Mouse (Mus musculus): ENCODE data around the gene Wdr81. TPM values are rescaled to one million over a fixed set of nuclear protein-coding genes. Genes with fewer than 3 reads are reported as not detected.
A peak's percentile ranks its signal among the peaks of the same experiment; 100 is the strongest.
"Not testable (repeated sequence)": the region's sequence is repeated elsewhere in the genome, so short reads cannot be mapped to it uniquely, and the experiment has no call there.

Wdr81 gene
- polyA plus RNA-seq, 1 experiment from 2014 or later = 7.2 TPM

- peak overlapping the region; percentile 36; the same call in 1 of the 2 replicates for H3K9ac ChIP-seq
- peak overlapping the region; percentile 72 for H3K4me3 ChIP-seq (replicated peaks)
- H3K27ac ChIP-seq = peak overlapping the region; percentile 94
Observed at GRCm38 (mm10) chr11:75459751-75460102, 5.2 kb upstream of the Wdr81 start.

GRCm38 (mm10) chr11:75459141-75459711 is 4.7 kb upstream of the Wdr81 start:
- Histone ChIP-seq H3K27me3 (peaks cover 7% of the 10 kb centered on the region; the same call in 1 of the 2 replicates), H3K4me1 (peaks cover 35% of the 10 kb centered on the region), H3K27ac (no peak overlapping the region), H3K4me2 (0 out of 2 replicates have a peak overlapping the region, but pooled peaks have one; percentile 97), H3K9me3 (no peaks in the 10 kb centered on the region), H3K4me3 (replicated peaks) (no peak overlapping the region), H3K9ac (no peak overlapping the region), H3K36me3 (replicated peaks) (no peaks in the 10 kb centered on the region)
- no peak for ATAC-seq (ENCODE audit: low FRiP score)
- WGBS = 79% methylated on average over 5 of the region's 5 CpGs

More at GRCm38 (mm10) chr11:75459751-75460102, 5.2 kb upstream of the Wdr81 start:
- H3K36me3 ChIP-seq (replicated peaks) = no peaks in the 10 kb centered on the region
- peaks cover 7% of the 10 kb centered on the region; the same call in 1 of the 2 replicates for H3K27me3 ChIP-seq
- peaks cover 32% of the 10 kb centered on the region for H3K4me1 ChIP-seq
- 29% methylated on average over 5 of the region's 5 CpGs for WGBS
- no peak for ATAC-seq (ENCODE audit: low FRiP score)
- no peaks in the 10 kb centered on the region for H3K9me3 ChIP-seq
- H3K4me2 ChIP-seq = peak overlapping the region; percentile 97

GRCm38 (mm10) chr11:75458628-75459041 is 4.1 kb upstream of the Wdr81 start:
- H3K36me3 ChIP-seq (replicated peaks) = no peaks in the 10 kb centered on the region
- 82% methylated on average over 8 of the region's 8 CpGs for WGBS
- H3K27ac ChIP-seq = no peak overlapping the region
- H3K27me3 ChIP-seq = peaks cover 7% of the 10 kb centered on the region; the same call in 1 of the 2 replicates
- no peak overlapping the region for H3K9ac ChIP-seq
- ATAC-seq (ENCODE audit: low FRiP score) = no peak
- H3K9me3 ChIP-seq = no peaks in the 10 kb centered on the region
- H3K4me2 ChIP-seq = no peak overlapping the region
- peaks cover 41% of the 10 kb centered on the region for H3K4me1 ChIP-seq
- H3K4me3 ChIP-seq (replicated peaks) = no peak overlapping the region

- H3K4me3 ChIP-seq (replicated peaks) = no peak overlapping the region
- peaks cover 7% of the 10 kb centered on the region; the same call in 1 of the 2 replicates for H3K27me3 ChIP-seq
- no peaks in the 10 kb centered on the region for H3K36me3 ChIP-seq (replicated peaks)
- H3K4me2 ChIP-seq = no peak overlapping the region
- no peak for ATAC-seq (ENCODE audit: low FRiP score)
- no peak overlapping the region for H3K27ac ChIP-seq
- WGBS = 21% methylated on average over 3 of the region's 3 CpGs
- H3K4me1 ChIP-seq = peaks cover 45% of the 10 kb centered on the region
- H3K9ac ChIP-seq = no peak overlapping the region
- no peaks in the 10 kb centered on the region for H3K9me3 ChIP-seq
Observed at GRCm38 (mm10) chr11:75458169-75458568, 3.7 kb upstream of the Wdr81 start.

- H3K27ac ChIP-seq = no peak overlapping the region
- peaks cover 4% of the 10 kb centered on the region; the same call in 1 of the 2 replicates for H3K27me3 ChIP-seq
- H3K4me2 ChIP-seq = no peak overlapping the region
- H3K4me1 ChIP-seq = peaks cover 29% of the 10 kb centered on the region
- H3K9ac ChIP-seq = no peak overlapping the region
- no peaks in the 10 kb centered on the region for H3K9me3 ChIP-seq
- no peak for ATAC-seq (ENCODE audit: low FRiP score)
- no peaks in the 10 kb centered on the region for H3K36me3 ChIP-seq (replicated peaks)
- no peak overlapping the region for H3K4me3 ChIP-seq (replicated peaks)
- 87% methylated on average over 7 of the region's 7 CpGs for WGBS
Observed at GRCm38 (mm10) chr11:75456440-75456871, 1.9 kb upstream of the Wdr81 start.

GRCm38 (mm10) chr11:75455971-75456370 is 1.5 kb upstream of the Wdr81 start:
- peaks cover 29% of the 10 kb centered on the region for H3K4me1 ChIP-seq
- not testable (repeated sequence) for ATAC-seq (ENCODE audit: low FRiP score); H3K9me3 ChIP-seq; H3K4me2 ChIP-seq; H3K27me3 ChIP-seq; H3K27ac ChIP-seq; H3K4me3 ChIP-seq (replicated peaks); H3K36me3 ChIP-seq (replicated peaks); H3K9ac ChIP-seq
- WGBS = 91% methylated on average over 2 of the region's 2 CpGs

GRCm38 (mm10) chr11:75455041-75455736 is 672 bp upstream of the Wdr81 start:
- peaks cover 31% of the 10 kb centered on the region for H3K4me1 ChIP-seq
- 81% methylated on average over 10 of the region's 10 CpGs for WGBS
- H3K9ac ChIP-seq = peak overlapping the region; percentile 74
- peak overlapping the region; percentile 67 for H3K4me3 ChIP-seq (replicated peaks)
- peak overlapping the region; percentile 99 for H3K4me2 ChIP-seq
- H3K9me3 ChIP-seq = no peaks in the 10 kb centered on the region
- no peaks in the 10 kb centered on the region for H3K36me3 ChIP-seq (replicated peaks)
- peaks cover 4% of the 10 kb centered on the region; the same call in 1 of the 2 replicates for H3K27me3 ChIP-seq
- 0 out of 2 replicates have a peak overlapping the region, but pooled peaks have one; percentile 36 for H3K27ac ChIP-seq
- ATAC-seq (ENCODE audit: low FRiP score) = no peak

- no peak overlapping the region for H3K27ac ChIP-seq
- peaks cover 10% of the 10 kb centered on the region for H3K36me3 ChIP-seq (replicated peaks)
- H3K4me3 ChIP-seq (replicated peaks) = no peak overlapping the region
- 94% methylated on average over 31 of the region's 31 CpGs for WGBS
- no peak overlapping the region for H3K4me2 ChIP-seq
- peaks cover 22% of the 10 kb centered on the region for H3K4me1 ChIP-seq
- H3K9me3 ChIP-seq = no peaks in the 10 kb centered on the region
- H3K9ac ChIP-seq = no peak overlapping the region
- H3K27me3 ChIP-seq = peaks cover 4% of the 10 kb centered on the region; the same call in 1 of the 2 replicates
- ATAC-seq (ENCODE audit: low FRiP score) = no peak
Observed at GRCm38 (mm10) chr11:75452812-75453557, 1.5 kb downstream of the Wdr81 start.

- Histone ChIP-seq H3K4me3 (replicated peaks) (no peak overlapping the region), H3K4me2 (no peak overlapping the region), H3K36me3 (replicated peaks) (peaks cover 18% of the 10 kb centered on the region), H3K4me1 (peaks cover 22% of the 10 kb centered on the region), H3K9me3 (no peaks in the 10 kb centered on the region), H3K9ac (no peak overlapping the region), H3K27ac (no peak overlapping the region), H3K27me3 (peaks cover 4% of the 10 kb centered on the region; the same call in 1 of the 2 replicates)
- no peak for ATAC-seq (ENCODE audit: low FRiP score)
- WGBS = 97% methylated on average over 8 of the region's 8 CpGs
Observed at GRCm38 (mm10) chr11:75452081-75452480, 2.4 kb downstream of the Wdr81 start.

- 91% methylated on average over 15 of the region's 15 CpGs for WGBS
- peaks cover 20% of the 10 kb centered on the region for H3K36me3 ChIP-seq (replicated peaks)
- H3K9me3 ChIP-seq = no peaks in the 10 kb centered on the region
- ATAC-seq (ENCODE audit: low FRiP score) = no peak
- H3K9ac ChIP-seq = no peak overlapping the region
- no peak overlapping the region for H3K4me2 ChIP-seq
- peaks cover 22% of the 10 kb centered on the region for H3K4me1 ChIP-seq
- no peaks in the 10 kb centered on the region for H3K27me3 ChIP-seq
- H3K27ac ChIP-seq = no peak overlapping the region
- H3K4me3 ChIP-seq (replicated peaks) = no peak overlapping the region
Observed at GRCm38 (mm10) chr11:75450936-75451335, 3.6 kb downstream of the Wdr81 start.

- H3K4me3 ChIP-seq (replicated peaks) = no peak overlapping the region
- WGBS = 85% methylated on average over 8 of the region's 8 CpGs
- no peaks in the 10 kb centered on the region for H3K27me3 ChIP-seq
- no peak overlapping the region for H3K4me2 ChIP-seq
- H3K4me1 ChIP-seq = peaks cover 22% of the 10 kb centered on the region
- H3K9me3 ChIP-seq = no peaks in the 10 kb centered on the region
- ATAC-seq (ENCODE audit: low FRiP score) = no peak
- peaks cover 20% of the 10 kb centered on the region for H3K36me3 ChIP-seq (replicated peaks)
- no peak overlapping the region for H3K9ac ChIP-seq
- no peak overlapping the region for H3K27ac ChIP-seq
Observed at GRCm38 (mm10) chr11:75450304-75450908, 4.1 kb downstream of the Wdr81 start.

- H3K27me3 ChIP-seq = no peaks in the 10 kb centered on the region
- H3K4me1 ChIP-seq = peaks cover 16% of the 10 kb centered on the region
- no peak overlapping the region for H3K27ac ChIP-seq
- 80% methylated on average over 7 of the region's 7 CpGs for WGBS
- no peak overlapping the region for H3K4me2 ChIP-seq
- peaks cover 21% of the 10 kb centered on the region for H3K36me3 ChIP-seq (replicated peaks)
- no peak for ATAC-seq (ENCODE audit: low FRiP score)
- no peak overlapping the region for H3K4me3 ChIP-seq (replicated peaks)
- H3K9me3 ChIP-seq = no peaks in the 10 kb centered on the region
- no peak overlapping the region for H3K9ac ChIP-seq
Observed at GRCm38 (mm10) chr11:75449695-75450094, 4.8 kb downstream of the Wdr81 start.

All from forebrain, embryonic 12.5 days (tissue).